Mouse (Mus musculus) brain, embryonic 14.5 days (tissue): Measurements from ENCODE around the gene Dtx1.

ENCODE experiments used
- CTCF ChIP-seq: fragments of 200-500 bp; IDR thresholded peaks from 2 replicates; pipeline ENCODE4 v1.5.1; 2012; ENCODE audit warnings: inconsistent platforms, mild to moderate bottlenecking, moderate library complexity, borderline replicate concordance; ENCODE audit not compliant: insufficient read depth, insufficient read length; ENCODE audit errors: extremely low read depth
- POLR2A ChIP-seq: fragments of 200-500 bp; IDR thresholded peaks from 2 replicates; pipeline ENCODE4 v1.6.1; 2012; ENCODE audit warnings: mild to moderate bottlenecking, inconsistent platforms, borderline replicate concordance; ENCODE audit not compliant: poor library complexity, insufficient read depth, insufficient read length, severe bottlenecking; ENCODE audit errors: extremely low read depth

DNA sequence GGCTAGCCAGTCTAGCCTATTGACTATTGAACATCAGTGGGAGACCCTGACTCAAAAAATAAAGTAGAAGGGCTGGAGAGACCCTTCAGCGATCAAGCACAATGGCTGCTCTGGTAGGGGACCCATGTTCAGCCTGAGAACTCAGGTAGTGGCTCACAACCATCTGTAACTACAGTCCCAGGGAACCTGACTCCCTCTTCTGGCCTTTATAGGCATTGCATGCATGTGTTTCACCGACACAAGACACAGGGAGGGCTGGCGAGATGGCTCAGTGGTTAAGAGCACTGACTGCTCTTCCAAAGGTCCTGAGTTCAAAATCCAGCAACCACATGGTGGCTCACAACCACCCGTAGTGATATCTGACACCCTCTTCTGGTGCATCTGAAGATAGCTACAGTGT, 30.4 kb upstream of the Dtx1 start:
- peak; percentile 41; the same call in 1 of the 2 replicates for TF ChIP-seq CTCF
- TF ChIP-seq POLR2A, result no peak
